Mouse (Mus musculus): ENCODE measurements around the gene Crabp2. TPM values are rescaled to one million over a fixed set of nuclear protein-coding genes. Genes with fewer than 3 reads are reported as not detected.

The Crabp2 gene
- 1.9 and 4.4 TPM in 2 replicates for polyA plus RNA-seq (2015; fragmentation: Nextera tagmentation; extraction: Ambion mirVana)

GRCm38 (mm10) chr3:87948378-87949265 is at the start of gene Crabp2:
Gene Crabp2, plus strand, starts transcription at chr3:87948666.

GRCm38 (mm10) chr3:87905880-87906485 is 42.5 kb upstream of the Crabp2 start, which contains the start of gene Hdgf:
Gene Hdgf, plus strand, starts transcription at chr3:87906321.

GRCm38 (mm10) chr3:87919336-87920108 is 28.9 kb upstream of the Crabp2 start, which contains the start of gene Mrpl24:
Gene Mrpl24, plus strand, starts transcription at chr3:87919506.

GRCm38 (mm10) chr3:87930078-87930795 is 18.2 kb upstream of the Crabp2 start, which contains the start of the genes Isg20l2 and Rrnad1:
Gene Isg20l2, plus strand, starts transcription at chr3:87930314.
Gene Rrnad1, minus strand, starts transcription at chr3:87930717.

GRCm38 (mm10) chr3:87970939-87971488 is 22.5 kb downstream of the Crabp2 start, which contains the start of gene Nes:
Gene Nes, plus strand, starts transcription at chr3:87971078.

GRCm38 (mm10) chr3:88000181-88000580 is 51.7 kb downstream of the Crabp2 start, which contains the start of gene Bcan:
Gene Bcan, minus strand, starts transcription at chr3:88000230.

Other genes starting within 250 kb of the Crabp2 start
- 0.17 and 0.18 TPM in 2 replicates for gene Lrrc71, start 200.0 kb upstream of the Crabp2 start, polyA plus RNA-seq (2015; fragmentation: Nextera tagmentation; extraction: Ambion mirVana)
- gene Ntrk1, start 153.5 kb upstream of the Crabp2 start, polyA plus RNA-seq (2015; fragmentation: Nextera tagmentation; extraction: Ambion mirVana), result 3.5 and 3.6 TPM in 2 replicates
- 0.35 and 0.45 TPM in 2 replicates for gene Insrr, start 151.7 kb upstream of the Crabp2 start, polyA plus RNA-seq (2015; fragmentation: Nextera tagmentation; extraction: Ambion mirVana)
- 10.0 and 10.4 TPM in 2 replicates for gene Pear1, start 124.4 kb upstream of the Crabp2 start, polyA plus RNA-seq (2015; fragmentation: Nextera tagmentation; extraction: Ambion mirVana)
- 0.15 TPM in 1 of 2 replicates, not detected in the other for gene Sh2d2a, start 101.9 kb upstream of the Crabp2 start, polyA plus RNA-seq (2015; fragmentation: Nextera tagmentation; extraction: Ambion mirVana)
- gene Prcc, start 63.1 kb upstream of the Crabp2 start, polyA plus RNA-seq (2015; fragmentation: Nextera tagmentation; extraction: Ambion mirVana), result 8.1 and 8.3 TPM in 2 replicates
- gene Hdgf, start 42.3 kb upstream of the Crabp2 start, polyA plus RNA-seq (2015; fragmentation: Nextera tagmentation; extraction: Ambion mirVana), result 140 and 155 TPM in 2 replicates
- gene Mrpl24, start 29.2 kb upstream of the Crabp2 start, polyA plus RNA-seq (2015; fragmentation: Nextera tagmentation; extraction: Ambion mirVana), result 54.5 and 61.2 TPM in 2 replicates
- gene Isg20l2, start 18.4 kb upstream of the Crabp2 start, polyA plus RNA-seq (2015; fragmentation: Nextera tagmentation; extraction: Ambion mirVana), result 21.2 and 24.4 TPM in 2 replicates
- 9.8 and 9.9 TPM in 2 replicates for gene Rrnad1, start 17.9 kb upstream of the Crabp2 start, polyA plus RNA-seq (2015; fragmentation: Nextera tagmentation; extraction: Ambion mirVana)
- gene Nes, start 22.4 kb downstream of the Crabp2 start, polyA plus RNA-seq (2015; fragmentation: Nextera tagmentation; extraction: Ambion mirVana), result 6.8 and 7.1 TPM in 2 replicates
- gene Bcan, start 51.6 kb downstream of the Crabp2 start, polyA plus RNA-seq (2015; fragmentation: Nextera tagmentation; extraction: Ambion mirVana), result 0.04 TPM in 1 of 2 replicates, not detected in the other
- not detected in 2 replicates for gene Hapln2, start 78.9 kb downstream of the Crabp2 start, polyA plus RNA-seq (2015; fragmentation: Nextera tagmentation; extraction: Ambion mirVana)
- gene Gpatch4, start 94.4 kb downstream of the Crabp2 start, polyA plus RNA-seq (2015; fragmentation: Nextera tagmentation; extraction: Ambion mirVana), result 15.3 and 17.0 TPM in 2 replicates
- gene Naxe, start 109.8 kb downstream of the Crabp2 start, polyA plus RNA-seq (2015; fragmentation: Nextera tagmentation; extraction: Ambion mirVana), result 110 and 112 TPM in 2 replicates
- not detected in 2 replicates for gene Ttc24, start 129.6 kb downstream of the Crabp2 start, polyA plus RNA-seq (2015; fragmentation: Nextera tagmentation; extraction: Ambion mirVana)
- gene Iqgap3, start 133.3 kb downstream of the Crabp2 start, polyA plus RNA-seq (2015; fragmentation: Nextera tagmentation; extraction: Ambion mirVana), result 3.7 and 4.6 TPM in 2 replicates
- 15.1 and 16.4 TPM in 2 replicates for gene Mef2d, start 193.7 kb downstream of the Crabp2 start, polyA plus RNA-seq (2015; fragmentation: Nextera tagmentation; extraction: Ambion mirVana)

Data from urinary bladder, postnatal 0 days (tissue).